Mouse (Mus musculus): Measurements from ENCODE around the gene Nup107. TPM values are rescaled to one million over a fixed set of nuclear protein-coding genes. Genes with fewer than 3 reads are reported as not detected.

Gene Nup107
- polyA plus RNA-seq, 1 experiment from 2014 or later, result 74.7 TPM

DNA sequence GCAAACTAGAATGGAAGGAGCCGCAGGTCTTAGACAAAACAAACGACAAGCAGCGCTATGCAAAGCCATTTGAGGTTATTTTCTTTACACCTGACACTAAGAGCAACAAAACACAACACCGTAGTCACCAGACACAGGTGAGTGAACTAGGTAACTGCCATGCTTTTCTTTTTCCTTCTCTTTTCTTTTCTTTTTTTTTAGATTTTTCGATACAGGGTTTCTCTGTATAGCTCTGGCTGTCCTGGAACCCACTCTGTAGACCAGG lies 25.7 kb downstream of the Nup107 start:
- H3K4me2 ChIP-seq, result no peak overlapping the region
- no peak overlapping the region for H3K27ac ChIP-seq
- H3K4me3 ChIP-seq, result no peak overlapping the region
- no peaks in the 10 kb centered on the region for H3K9me3 ChIP-seq
- H3K36me3 ChIP-seq, result peaks cover 80% of the 10 kb centered on the region
- no peak overlapping the region for H3K9ac ChIP-seq
- ATAC-seq (ENCODE audit: borderline replicate concordance, extremely low read depth, low FRiP score, low TSS enrichment), result no peak
- H3K4me1 ChIP-seq, result no peaks in the 10 kb centered on the region
- H3K27me3 ChIP-seq, result no peaks in the 10 kb centered on the region
- 92% methylated on average over 5 of the region's 5 CpGs for WGBS

DNA sequence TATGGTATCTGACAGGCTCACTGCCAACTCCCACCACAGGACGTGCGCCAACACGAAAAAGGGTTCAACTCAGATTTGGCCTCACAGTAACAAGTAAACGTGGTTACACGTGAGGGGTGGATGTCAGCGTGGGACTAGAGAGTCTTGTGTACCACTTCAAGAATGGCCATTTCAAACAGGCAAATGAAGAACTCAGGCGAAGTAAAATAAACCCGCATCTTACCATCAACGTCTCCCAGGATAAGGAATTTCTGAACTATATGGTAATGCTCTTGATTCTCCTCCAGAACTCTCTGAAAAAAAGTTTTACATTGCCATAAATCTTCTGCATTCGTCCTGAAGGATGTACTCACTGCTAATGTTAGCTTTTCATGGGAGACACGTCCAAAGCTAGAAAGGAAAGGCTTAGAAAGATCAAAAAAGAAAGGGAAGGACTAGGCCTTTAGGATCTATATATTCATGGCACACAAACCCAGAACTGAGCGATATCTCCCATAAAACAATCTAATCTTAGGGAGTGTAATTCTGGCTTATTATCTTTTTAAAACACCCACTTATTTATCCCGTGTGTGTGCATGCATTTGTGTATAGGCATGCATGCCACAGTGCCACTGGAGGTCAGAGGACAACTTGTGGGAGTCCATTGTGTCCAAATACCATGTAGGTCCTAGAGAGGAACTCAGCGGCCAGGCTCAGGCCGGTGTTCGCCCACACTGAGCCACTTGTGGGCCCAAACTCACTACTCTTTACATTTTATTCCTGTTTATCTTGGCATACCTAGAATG lies 26.2 kb downstream of the Nup107 start:
- Histone ChIP-seq H3K27ac (no peak overlapping the region), H3K9ac (no peak overlapping the region), H3K9me3 (no peaks in the 10 kb centered on the region), H3K4me3 (no peak overlapping the region), H3K27me3 (no peaks in the 10 kb centered on the region), H3K4me2 (no peak overlapping the region), H3K36me3 (peaks cover 80% of the 10 kb centered on the region), H3K4me1 (no peaks in the 10 kb centered on the region)
- no peak for ATAC-seq (ENCODE audit: borderline replicate concordance, extremely low read depth, low FRiP score, low TSS enrichment)
- 86% methylated on average over 16 of the region's 16 CpGs for WGBS

DNA sequence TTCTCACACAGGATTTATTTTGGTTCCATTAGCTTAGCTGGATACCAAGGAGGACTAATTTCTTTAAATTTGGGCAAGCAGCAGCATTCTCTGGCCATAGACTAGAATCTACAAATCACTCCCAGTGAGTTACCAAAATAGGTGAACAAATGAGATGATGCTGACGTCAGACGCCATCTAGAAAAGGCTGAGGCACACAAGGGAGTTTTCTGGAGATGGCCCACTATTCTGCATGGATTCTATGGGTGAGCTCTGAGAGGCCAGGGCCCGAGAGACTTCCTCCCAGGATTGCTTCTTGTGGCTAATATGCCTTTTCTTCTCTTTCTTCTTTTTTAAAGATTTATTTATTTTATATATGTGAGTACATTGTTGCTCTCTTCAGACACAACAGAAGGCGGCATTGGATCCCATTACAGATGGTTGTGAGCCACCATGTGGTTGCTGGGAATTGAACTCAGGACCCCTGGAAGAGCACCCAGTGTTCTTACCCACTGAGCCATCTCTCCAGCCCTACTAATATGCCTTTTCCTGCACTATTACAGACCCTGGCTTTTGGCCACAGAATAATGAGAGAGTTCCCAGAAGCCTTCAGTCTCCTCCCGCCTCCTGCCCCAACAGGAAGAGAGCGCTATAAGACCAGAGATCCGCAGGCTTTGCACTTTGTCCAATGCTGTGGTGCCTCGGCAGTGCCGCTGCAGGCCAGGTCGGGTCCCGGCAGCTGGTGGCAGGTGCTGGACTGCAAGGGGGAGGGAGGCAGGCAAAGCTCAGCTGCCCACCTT lies 27.2 kb downstream of the Nup107 start:
- no peak overlapping the region for H3K4me2 ChIP-seq
- H3K36me3 ChIP-seq, result peaks cover 80% of the 10 kb centered on the region
- H3K27ac ChIP-seq, result no peak overlapping the region
- no peaks in the 10 kb centered on the region for H3K4me1 ChIP-seq
- no peaks in the 10 kb centered on the region for H3K27me3 ChIP-seq
- no peaks in the 10 kb centered on the region for H3K9me3 ChIP-seq
- 92% methylated on average over 11 of the region's 11 CpGs for WGBS
- H3K4me3 ChIP-seq, result no peak overlapping the region
- H3K9ac ChIP-seq, result no peak overlapping the region
- ATAC-seq (ENCODE audit: borderline replicate concordance, extremely low read depth, low FRiP score, low TSS enrichment), result no peak

DNA sequence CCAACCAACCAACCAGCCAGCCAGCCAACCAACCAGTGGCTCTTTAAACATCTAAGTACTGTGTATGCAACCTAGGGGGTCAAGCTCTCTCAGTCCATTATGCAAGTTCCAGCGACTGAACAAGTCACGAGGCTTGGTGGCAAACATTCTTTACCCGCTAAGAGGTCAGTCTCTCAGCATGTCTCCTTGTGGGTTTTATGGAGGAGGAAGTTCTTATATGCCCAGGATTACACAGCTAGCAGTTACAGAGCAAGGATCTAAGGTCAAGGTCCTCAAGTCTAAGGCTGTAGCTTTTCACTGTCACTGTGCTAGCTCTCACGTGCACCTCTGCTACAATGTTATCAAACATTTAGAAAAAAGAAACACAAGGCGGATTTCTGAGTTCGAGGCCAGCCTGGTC lies 27.9 kb downstream of the Nup107 start:
- no peak for ATAC-seq (ENCODE audit: borderline replicate concordance, extremely low read depth, low FRiP score, low TSS enrichment)
- Histone ChIP-seq H3K36me3 (peaks cover 79% of the 10 kb centered on the region), H3K27me3 (no peaks in the 10 kb centered on the region), H3K4me1 (no peaks in the 10 kb centered on the region), H3K9ac (no peak overlapping the region), H3K27ac (no peak overlapping the region), H3K4me2 (no peak overlapping the region), H3K9me3 (no peaks in the 10 kb centered on the region), H3K4me3 (no peak overlapping the region)
- 89% methylated on average over 6 of the region's 6 CpGs for WGBS

DNA sequence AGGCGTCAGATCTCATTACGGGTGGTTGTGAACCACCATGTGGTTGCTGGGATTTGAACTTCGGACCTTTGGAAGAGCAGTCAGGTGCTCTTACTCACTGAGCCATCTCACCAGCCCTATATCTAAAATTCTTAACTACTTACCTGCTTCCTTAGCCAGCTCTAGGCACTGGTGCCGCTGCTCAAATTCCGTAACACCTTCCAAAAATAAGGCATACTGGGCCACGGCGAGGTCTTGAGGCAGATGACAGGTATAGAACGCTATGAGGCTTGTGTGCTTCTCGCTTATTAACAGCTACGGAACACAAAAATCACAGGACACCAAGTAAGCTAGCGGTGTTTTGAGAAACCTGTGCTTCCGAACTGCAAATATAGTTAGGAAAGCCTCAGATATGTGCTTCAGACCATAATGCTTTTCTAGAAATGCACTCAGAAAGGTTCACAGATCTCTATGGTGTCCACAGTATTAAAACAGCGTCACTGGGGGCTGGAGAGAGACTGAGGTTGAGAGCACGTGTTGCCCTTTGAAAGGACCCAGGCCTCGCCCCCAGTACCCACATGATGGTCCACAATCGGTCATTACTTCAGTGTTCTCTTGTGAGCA lies 28.8 kb downstream of the Nup107 start:
- Histone ChIP-seq H3K4me2 (no peak overlapping the region), H3K9ac (no peak overlapping the region), H3K27me3 (no peaks in the 10 kb centered on the region), H3K4me1 (no peaks in the 10 kb centered on the region), H3K4me3 (no peak overlapping the region), H3K9me3 (no peaks in the 10 kb centered on the region), H3K36me3 (peaks cover 86% of the 10 kb centered on the region), H3K27ac (no peak overlapping the region)
- no peak for ATAC-seq (ENCODE audit: borderline replicate concordance, extremely low read depth, low FRiP score, low TSS enrichment)
- 96% methylated on average over 16 of the region's 16 CpGs for WGBS

DNA sequence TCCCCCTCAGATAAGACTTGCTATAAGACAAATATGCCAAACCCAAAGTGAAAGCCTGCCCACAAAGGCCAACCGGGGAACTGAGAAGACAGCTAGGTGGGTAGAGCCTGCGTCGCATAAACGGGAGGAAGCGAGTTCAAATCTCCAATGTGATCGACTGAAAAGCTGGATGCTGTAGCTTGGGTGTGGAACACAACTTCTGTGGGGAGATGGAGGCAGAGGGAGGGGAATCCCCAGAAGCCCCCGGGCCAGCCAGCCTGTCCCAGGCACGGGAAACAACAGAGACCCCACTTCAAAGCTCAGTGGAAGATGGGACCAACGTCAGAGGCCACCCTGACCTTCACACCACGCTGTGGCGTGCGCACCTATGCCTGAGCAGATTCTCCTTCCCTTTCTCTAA lies 29.5 kb downstream of the Nup107 start:
- no peaks in the 10 kb centered on the region for H3K9me3 ChIP-seq
- no peak overlapping the region for H3K4me3 ChIP-seq
- H3K27ac ChIP-seq, result no peak overlapping the region
- 95% methylated on average over 12 of the region's 12 CpGs for WGBS
- ATAC-seq (ENCODE audit: borderline replicate concordance, extremely low read depth, low FRiP score, low TSS enrichment), result no peak
- H3K4me2 ChIP-seq, result no peak overlapping the region
- no peak overlapping the region for H3K9ac ChIP-seq
- H3K27me3 ChIP-seq, result no peaks in the 10 kb centered on the region
- H3K4me1 ChIP-seq, result no peaks in the 10 kb centered on the region
- H3K36me3 ChIP-seq, result peaks cover 86% of the 10 kb centered on the region

DNA sequence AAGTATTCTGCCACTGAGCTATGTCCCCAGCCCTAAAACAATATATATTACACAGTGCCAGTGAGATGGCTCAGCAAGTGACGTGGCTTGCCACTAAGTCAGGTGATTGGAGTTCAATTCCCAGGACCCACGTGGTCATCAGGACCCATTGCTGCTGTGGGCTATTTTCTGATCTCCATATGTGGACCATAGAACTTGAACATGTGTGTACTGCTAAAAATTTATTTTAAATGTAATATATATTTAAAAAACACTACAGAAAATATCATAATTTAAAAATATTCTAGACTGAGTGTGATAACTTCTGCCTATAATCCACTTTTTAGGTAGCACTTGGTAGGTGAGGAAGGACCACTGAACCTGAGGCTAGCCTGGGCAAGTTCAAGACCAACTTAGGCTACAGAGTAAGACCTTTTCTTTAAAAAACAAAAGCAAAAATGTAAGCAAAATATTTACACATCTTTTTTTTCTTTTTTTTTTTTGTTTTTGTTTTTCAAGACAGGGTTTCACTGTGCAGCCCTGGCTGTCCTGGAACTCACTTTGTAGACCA lies 30.1 kb downstream of the Nup107 start:
- Histone ChIP-seq H3K9me3 (no peaks in the 10 kb centered on the region), H3K36me3 (peaks cover 87% of the 10 kb centered on the region), H3K4me1 (no peaks in the 10 kb centered on the region), H3K4me3 (no peak overlapping the region), H3K27me3 (no peaks in the 10 kb centered on the region), H3K9ac (no peak overlapping the region), H3K27ac (no peak overlapping the region), H3K4me2 (no peak overlapping the region)
- no peak for ATAC-seq (ENCODE audit: borderline replicate concordance, extremely low read depth, low FRiP score, low TSS enrichment)
- WGBS, result 90% methylated on average over 2 of the region's 2 CpGs

DNA sequence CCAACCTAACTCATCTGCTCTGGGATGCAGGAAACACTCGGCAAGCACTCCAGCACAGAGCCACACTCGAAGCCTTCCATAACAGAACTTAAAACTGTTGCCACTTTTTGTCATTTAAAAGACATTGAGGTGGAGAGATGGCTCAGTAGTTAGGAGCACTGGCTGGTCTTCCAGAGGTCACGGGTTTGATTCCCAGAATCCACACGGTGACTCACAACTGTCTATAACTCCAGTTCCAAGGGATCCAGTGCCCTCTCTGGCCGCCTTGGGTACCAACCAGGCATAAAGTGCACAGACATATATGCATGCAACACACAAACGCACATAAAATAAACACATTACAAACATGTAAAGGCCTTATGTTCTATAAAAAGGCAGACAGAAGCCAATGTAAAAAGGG lies 31.0 kb downstream of the Nup107 start:
- no peak overlapping the region for H3K9ac ChIP-seq
- H3K4me2 ChIP-seq, result no peak overlapping the region
- 88% methylated on average over 6 of the region's 6 CpGs for WGBS
- H3K4me3 ChIP-seq, result no peak overlapping the region
- no peaks in the 10 kb centered on the region for H3K27me3 ChIP-seq
- ATAC-seq (ENCODE audit: borderline replicate concordance, extremely low read depth, low FRiP score, low TSS enrichment), result no peak
- H3K4me1 ChIP-seq, result no peaks in the 10 kb centered on the region
- H3K27ac ChIP-seq, result no peak overlapping the region
- peaks cover 93% of the 10 kb centered on the region for H3K36me3 ChIP-seq
- no peaks in the 10 kb centered on the region for H3K9me3 ChIP-seq

DNA sequence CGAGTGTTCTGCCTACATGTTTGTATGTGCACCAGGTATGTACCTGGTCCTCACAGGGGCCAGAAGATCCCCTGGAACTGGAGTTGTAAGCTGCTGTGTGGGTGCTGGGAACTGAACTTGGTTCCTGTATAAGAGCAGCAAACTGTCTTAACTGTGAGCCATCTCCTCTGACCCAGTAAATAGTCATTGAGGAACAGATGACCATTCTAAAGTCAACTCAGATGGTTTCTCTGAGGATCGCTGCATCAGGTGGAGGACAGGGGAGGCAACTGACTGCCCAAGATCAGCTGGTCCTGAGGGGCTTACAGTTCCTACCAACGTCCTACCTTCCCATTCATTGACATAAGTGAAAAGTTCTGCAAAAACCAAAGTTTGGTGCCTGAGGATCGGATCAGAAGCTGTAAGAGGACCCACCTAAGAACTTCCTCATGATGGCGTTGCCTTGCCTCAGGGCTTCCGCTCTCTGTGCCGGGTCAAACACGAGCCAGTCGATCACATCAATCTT lies 31.6 kb downstream of the Nup107 start:
- no peak overlapping the region for H3K4me3 ChIP-seq
- 95% methylated on average over 9 of the region's 9 CpGs for WGBS
- peaks cover 93% of the 10 kb centered on the region for H3K36me3 ChIP-seq

DNA sequence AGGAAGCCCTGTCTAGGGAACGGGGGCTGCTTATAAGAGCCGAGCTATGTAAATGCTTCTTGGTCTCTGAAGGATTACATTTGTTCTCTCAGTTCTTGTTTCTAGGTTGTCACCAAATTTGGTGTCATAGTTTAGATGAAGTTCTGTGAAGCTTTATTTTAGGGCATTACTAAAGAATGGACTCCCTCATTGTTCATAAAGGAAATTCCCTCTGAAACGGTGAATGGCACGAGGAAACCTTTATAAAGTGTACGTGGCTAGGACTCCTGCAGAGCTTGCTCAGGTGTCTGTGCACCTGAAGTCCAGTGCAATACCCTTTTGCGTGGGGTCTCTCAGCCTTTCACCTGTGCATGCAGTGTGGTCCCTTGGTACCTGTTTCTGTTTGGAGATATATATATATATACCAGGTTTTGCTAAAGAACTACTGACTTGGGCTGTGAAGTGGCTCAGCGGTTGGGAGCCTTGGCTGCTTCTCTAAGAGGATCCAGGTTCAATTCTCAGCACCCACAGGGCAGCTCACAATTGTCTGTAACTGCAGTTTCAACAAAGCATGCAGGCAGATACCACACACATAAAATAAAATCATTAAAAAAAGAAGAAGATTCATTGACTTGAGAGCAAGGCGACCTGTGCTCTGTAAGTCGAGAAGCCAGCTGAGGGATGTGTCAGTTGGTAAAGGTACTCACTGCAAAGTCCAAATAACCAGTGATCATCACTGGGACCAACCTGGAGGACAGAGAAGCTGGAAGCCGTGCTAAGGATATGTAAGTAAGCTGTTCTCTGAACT lies 32.5 kb downstream of the Nup107 start:
- WGBS, result 91% methylated on average over 10 of the region's 10 CpGs
- H3K9ac ChIP-seq, result no peak overlapping the region
- peaks cover 93% of the 10 kb centered on the region for H3K36me3 ChIP-seq
- H3K4me1 ChIP-seq, result no peaks in the 10 kb centered on the region
- no peak for ATAC-seq (ENCODE audit: borderline replicate concordance, extremely low read depth, low FRiP score, low TSS enrichment)
- H3K27ac ChIP-seq, result no peak overlapping the region
- H3K27me3 ChIP-seq, result no peaks in the 10 kb centered on the region
- no peak overlapping the region for H3K4me2 ChIP-seq
- H3K4me3 ChIP-seq, result no peak overlapping the region
- no peaks in the 10 kb centered on the region for H3K9me3 ChIP-seq

More for the DNA sequence above, 31.6 kb downstream of the Nup107 start:
- Histone ChIP-seq H3K4me1 (no peaks in the 10 kb centered on the region), H3K9me3 (no peaks in the 10 kb centered on the region), H3K9ac (no peak overlapping the region), H3K27ac (no peak overlapping the region), H3K27me3 (no peaks in the 10 kb centered on the region), H3K4me2 (no peak overlapping the region)
- no peak for ATAC-seq (ENCODE audit: borderline replicate concordance, extremely low read depth, low FRiP score, low TSS enrichment)
